Mouse (Mus musculus) large intestine, adult 2 months (tissue): ENCODE results near the gene Psmc1. TPM values are rescaled to one million over a fixed set of nuclear protein-coding genes. Genes with fewer than 3 reads are reported as not detected.

Source experiments
- DNase-seq: peaks from one replicate; pipeline ENCODE4 v3.0.0-alpha.2; 2012; ENCODE audit warnings: low read depth, low spot score
- WGBS: fragments of 180-500 bp; shearing (Covaris S2); methylation state at CpG from one replicate; pipeline ENCODE4 v1.1.7; 2018; 5-methylcytosine and 5-hydroxymethylcytosine counted together
- polyA plus RNA-seq: library from polyadenylated mRNA; depleted of rRNA; stranded (reverse); fragments of >200 nt; gene quantifications from 2 replicates; pipeline ENCODE4 v1.2.3, GENCODE M21; 2012; rRNA removed

Psmc1 gene
- polyA plus RNA-seq, 1 experiment: 41.6 TPM

DNA sequence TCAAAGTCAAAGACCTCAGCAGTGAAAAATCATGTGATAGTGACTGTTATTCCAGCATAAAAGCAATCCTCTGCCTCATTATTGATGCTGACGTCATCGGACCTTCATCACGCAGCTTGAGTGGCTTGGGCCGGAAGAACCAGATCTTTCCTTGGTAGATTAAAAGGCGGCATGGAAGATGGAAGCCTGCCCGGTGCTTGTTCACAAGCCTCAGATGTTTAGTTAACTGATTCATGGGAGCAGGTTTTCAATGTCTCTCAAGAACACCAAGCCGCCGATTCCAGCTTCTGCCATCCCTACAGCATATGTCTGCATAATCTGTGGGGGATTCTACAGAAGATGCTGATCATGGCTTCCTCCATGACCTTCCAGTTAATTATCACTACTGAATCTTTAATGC lies 57.0 kb downstream of the Psmc1 start:
- 86% methylated on average over 8 of the region's 8 CpGs for WGBS
- DNase-seq: no peak

DNA sequence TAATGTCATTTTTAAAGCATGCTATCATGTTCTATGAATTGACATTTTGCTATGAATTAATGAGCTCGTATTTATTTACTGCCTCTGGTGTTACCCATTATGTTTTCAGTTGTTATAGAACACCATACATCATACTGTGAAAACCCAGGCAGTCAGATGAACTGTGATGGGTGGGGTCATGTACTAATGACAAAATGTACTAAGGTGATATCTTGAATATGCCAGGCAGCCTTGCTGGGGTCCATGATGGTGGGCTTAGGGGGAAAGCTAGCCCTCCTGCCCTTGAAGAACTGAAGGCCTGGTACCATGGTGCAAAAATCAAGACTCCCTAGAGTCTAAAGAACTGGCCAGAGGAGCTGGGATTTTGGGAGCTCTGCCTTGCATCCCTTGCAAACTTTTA lies 57.5 kb downstream of the Psmc1 start:
- DNase-seq: no peak
- 85% methylated on average over 1 of the region's 1 CpGs for WGBS

DNA sequence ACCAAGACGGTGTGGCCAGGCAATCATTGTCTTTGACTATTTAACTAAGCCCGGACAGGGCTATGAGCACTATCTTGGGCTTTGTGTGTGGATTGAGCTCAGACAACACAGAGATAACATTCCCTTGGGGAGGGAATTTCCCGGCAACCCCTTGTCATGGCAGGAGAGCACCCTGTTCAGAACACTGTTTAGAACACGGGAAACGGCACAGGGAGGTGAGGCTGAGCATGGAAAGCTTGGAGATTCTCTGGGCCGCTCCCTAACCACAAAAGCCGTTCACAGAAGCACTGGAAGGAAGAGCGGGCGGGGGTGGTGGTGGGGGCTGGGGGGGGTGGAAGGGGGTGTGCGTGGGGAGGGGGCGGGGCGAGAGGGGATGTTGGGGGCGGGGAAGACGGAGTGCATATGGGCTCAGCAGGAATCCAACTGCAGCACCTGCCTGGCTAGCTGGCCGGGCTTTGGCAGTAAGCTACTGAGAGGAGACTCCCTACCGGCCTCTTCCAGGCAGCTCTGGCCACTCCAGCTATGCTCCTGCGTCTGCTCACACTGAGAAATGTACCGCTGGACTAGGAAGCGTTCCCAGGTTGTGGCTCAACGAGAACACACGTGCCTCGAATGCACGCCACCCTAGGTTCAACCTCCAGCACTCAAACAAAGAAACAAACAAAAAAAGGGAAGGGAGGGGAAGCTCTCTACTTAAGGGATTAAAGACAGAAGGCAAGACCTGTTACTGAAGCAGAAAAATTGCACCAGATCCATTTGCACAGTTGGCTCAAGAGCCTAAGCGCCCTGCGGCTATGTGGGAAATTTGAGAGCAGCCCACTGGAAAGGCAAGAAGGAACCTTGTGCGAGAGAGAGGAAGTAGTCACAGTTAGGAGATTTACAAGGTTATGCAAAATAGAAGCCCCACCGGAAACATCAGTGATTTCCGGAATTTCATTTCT lies 58.2 kb downstream of the Psmc1 start:
- DNase-seq: no peak
- WGBS: 9% methylated on average over 27 of the region's 28 CpGs

DNA sequence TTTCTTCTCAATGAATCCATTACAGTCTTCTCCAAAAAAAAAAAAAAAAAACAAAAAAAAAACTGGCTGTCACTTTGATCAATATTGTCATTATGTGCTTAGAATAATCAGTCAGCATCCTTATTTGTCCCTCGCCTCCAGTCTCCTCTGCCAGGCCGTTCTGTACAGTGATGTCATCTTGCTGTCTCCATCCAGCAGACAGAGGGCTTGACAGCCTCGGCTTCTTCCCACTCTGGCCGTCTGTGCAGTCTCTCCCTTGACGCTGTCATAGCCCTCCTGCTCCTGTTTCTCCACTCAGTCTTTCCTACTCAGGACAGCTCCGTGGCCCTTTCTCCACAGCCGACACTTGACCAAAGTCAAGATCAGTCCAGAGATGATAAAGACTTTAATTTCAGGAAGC lies 62.5 kb downstream of the Psmc1 start:
- no peak for DNase-seq
- WGBS: 62% methylated on average over 7 of the region's 7 CpGs

Other genes with a start within 250 kb of the Psmc1 start
- 0.93 and 1.1 TPM in 2 replicates for gene Efcab11, start 225.7 kb upstream of the Psmc1 start, polyA plus RNA-seq
- gene Tdp1, start 225.6 kb upstream of the Psmc1 start, polyA plus RNA-seq: 11.8 and 13.4 TPM in 2 replicates
- 0.27 and 0.43 TPM in 2 replicates for gene Kcnk13, start 145.7 kb upstream of the Psmc1 start, polyA plus RNA-seq
- gene Nrde2, start 49.5 kb downstream of the Psmc1 start, polyA plus RNA-seq: 5.1 and 8.4 TPM in 2 replicates
- 859 and 1,392 TPM in 2 replicates for gene Calm1, start 89.3 kb downstream of the Psmc1 start, polyA plus RNA-seq